Mouse (Mus musculus) kidney, adult 2 months (tissue): Measurements from ENCODE around the gene B230217C12Rik.

Source experiments
- CTCF ChIP-seq: fragments of 200-500 bp; conservative IDR thresholded peaks from 2 replicates; pipeline ENCODE4 v1.5.1; 2011; ENCODE audit warnings: low read depth, mild to moderate bottlenecking, control low read depth, low read length, moderate library complexity, mixed read lengths; ENCODE audit not compliant: insufficient read depth, insufficient read length
- POLR2A ChIP-seq: fragments of 200-500 bp; IDR thresholded peaks from one replicate; pipeline ENCODE4 v1.6.1; 2011; ENCODE audit warnings: low read depth, low read length, control low read depth

DNA sequence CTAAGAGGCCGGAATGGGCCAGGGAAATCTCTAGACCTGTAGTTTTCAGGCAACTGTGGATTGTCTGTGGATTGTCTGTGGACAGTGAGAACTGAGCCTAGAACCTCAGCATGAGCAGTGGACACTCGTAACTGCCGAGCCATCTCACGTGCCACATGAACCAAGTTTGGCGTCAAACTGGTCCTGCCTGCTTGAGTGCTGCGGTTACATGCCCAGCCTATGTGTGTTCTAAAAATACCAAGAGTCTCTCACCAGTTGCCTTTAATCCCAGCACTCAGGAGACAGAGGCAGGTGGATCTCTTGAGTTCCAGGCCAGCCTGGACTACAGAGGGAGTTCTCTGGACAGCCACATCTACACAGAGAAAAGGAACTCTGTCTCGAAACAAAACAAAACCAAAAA is 11.2 kb upstream of the B230217C12Rik start:
- TF ChIP-seq CTCF: no peak
- no peak for TF ChIP-seq POLR2A
